Mouse (Mus musculus): Measurements from ENCODE around the gene Pafah1b3.

DNA sequence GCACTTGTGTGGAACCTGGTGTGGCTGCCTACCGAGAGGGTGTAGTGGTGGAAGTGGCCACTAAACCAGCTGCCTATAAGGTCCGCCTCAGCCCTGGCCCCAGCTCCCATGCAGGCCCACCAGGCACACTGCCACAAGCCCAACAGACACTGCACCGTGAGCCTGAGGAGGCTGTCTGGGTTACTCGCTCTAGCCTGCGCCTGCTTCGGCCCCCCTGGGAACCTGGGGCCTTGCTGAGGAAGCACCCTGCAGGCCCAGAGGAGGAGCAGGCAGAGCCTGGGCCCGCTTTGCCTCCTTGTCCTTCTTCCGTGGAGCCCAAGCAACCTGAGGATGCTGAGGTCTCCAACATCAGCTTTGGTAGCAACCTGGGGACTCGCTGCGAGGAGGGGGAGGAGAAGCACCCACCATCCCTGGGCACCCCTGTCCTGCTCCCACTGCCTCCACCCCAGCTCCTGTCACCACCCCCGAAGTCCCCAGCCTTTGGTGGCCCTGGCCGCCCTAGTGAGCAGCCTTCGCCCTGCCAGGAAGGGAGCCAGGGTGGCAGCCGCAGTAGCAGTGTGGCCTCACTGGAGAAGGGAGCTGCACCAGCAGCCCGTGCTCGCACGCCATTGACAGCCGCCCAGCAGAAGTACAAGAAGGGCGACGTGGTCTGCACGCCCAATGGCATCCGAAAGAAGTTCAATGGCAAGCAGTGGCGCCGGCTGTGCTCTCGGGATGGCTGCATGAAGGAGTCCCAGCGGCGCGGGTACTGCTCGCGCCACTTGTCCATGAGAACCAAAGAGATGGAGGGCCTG, 25.9 kb downstream of the Pafah1b3 start:
- TF ChIP-seq CTCF (IDR thresholded peaks at IDR 0.05; ENCODE audit: low read depth): no peak
- TF ChIP-seq EP300 (optimal IDR thresholded peaks at IDR 0.05): no peak

All from stomach, postnatal 0 days (tissue).